Mouse (Mus musculus) testis, adult 2 months (tissue): ENCODE results near the gene Krba1.

Source experiments
- CTCF ChIP-seq: fragments of 200-500 bp; IDR thresholded peaks from 2 replicates; pipeline ENCODE4 v1.5.1; 2012; ENCODE audit warnings: low read depth, mild to moderate bottlenecking, inconsistent platforms, low read length, moderate library complexity; ENCODE audit not compliant: control insufficient read depth, insufficient read depth, insufficient replicate concordance
- POLR2A ChIP-seq: fragments of 200-500 bp; IDR thresholded peaks from 2 replicates; pipeline ENCODE4 v1.6.1; 2012; ENCODE audit warnings: low read depth, mild to moderate bottlenecking, inconsistent platforms, low read length, moderate library complexity; ENCODE audit not compliant: control insufficient read depth

DNA sequence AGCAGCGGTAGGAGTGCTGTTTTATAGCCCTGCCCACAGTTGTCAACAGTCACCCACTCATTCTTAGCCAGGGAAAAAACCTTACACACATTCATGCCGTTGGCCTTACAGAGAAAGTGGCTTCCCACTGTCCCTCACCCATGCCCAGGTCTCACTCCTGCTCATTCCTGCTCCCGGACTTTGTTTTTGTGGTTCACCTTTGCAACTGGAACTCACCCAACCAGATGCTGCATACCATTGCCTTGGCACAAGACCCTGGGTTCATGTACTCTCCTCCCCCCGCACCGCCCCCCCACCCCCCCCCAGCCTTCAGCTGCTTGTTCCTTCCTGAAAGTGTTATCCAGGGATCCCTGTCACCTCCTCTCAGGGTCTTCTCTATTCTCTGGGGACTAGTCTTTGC, 39.7 kb downstream of the Krba1 start:
- TF ChIP-seq CTCF (no peak), POLR2A (no peak)
